Mouse (Mus musculus) forebrain, embryonic 11.5 days (tissue): Measurements from ENCODE around the gene Ephb6. TPM values are rescaled to one million over a fixed set of nuclear protein-coding genes. Genes with fewer than 3 reads are reported as not detected.

ENCODE experiments used
- ATAC-seq: fragments of 200-750 bp; cut with Nextera tagmentation; replicated peaks from 2 replicates; pipeline ENCODE4 v1.8.0; 2017; ENCODE audit warnings: moderate TSS enrichment; ENCODE audit not compliant: low FRiP score
- DNase-seq: peaks from one replicate; pipeline ENCODE4 v3.0.0-alpha.2; 2017; ENCODE audit warnings: low spot score
- H3K27ac ChIP-seq: fragments of 300-500 bp; sonication (generic); 2 replicates; pipeline ENCODE4 v1.5.1; 2014; ENCODE audit warnings: low read depth, low read length
- H3K27me3 ChIP-seq: fragments of 300-500 bp; sonication (generic); 2 replicates; pipeline ENCODE4 v1.6.1; 2014; ENCODE audit warnings: mild to moderate bottlenecking, low read length, mixed read lengths; ENCODE audit not compliant: control insufficient read depth, insufficient read depth
- H3K36me3 ChIP-seq: fragments of 300-500 bp; sonication (generic); 2 replicates; pipeline ENCODE4 v1.6.1; 2014; ENCODE audit warnings: mild to moderate bottlenecking, low read length, moderate library complexity, mixed read lengths; ENCODE audit not compliant: control insufficient read depth, insufficient read depth
- H3K4me1 ChIP-seq: fragments of 300-500 bp; sonication (generic); replicated peaks from 2 replicates; pipeline ENCODE4 v1.6.1; 2014; ENCODE audit warnings: low read length, mixed read lengths; ENCODE audit not compliant: control insufficient read depth, insufficient read depth
- H3K4me2 ChIP-seq: fragments of 300-500 bp; sonication (generic); 2 replicates; pipeline ENCODE4 v1.6.1; 2014; ENCODE audit warnings: low read depth, mild to moderate bottlenecking, low read length, moderate library complexity, mixed read lengths; ENCODE audit not compliant: severe bottlenecking
- H3K4me3 ChIP-seq: fragments of 300-500 bp; sonication (generic); 2 replicates; pipeline ENCODE4 v1.5.1; 2014; ENCODE audit warnings: low read depth, low read length
- H3K9ac ChIP-seq: fragments of 300-500 bp; sonication (generic); 2 replicates; pipeline ENCODE4 v1.6.1; 2014; ENCODE audit warnings: low read length
- H3K9me3 ChIP-seq: fragments of 300-500 bp; sonication (generic); 2 replicates; pipeline ENCODE4 v1.6.1; 2016; ENCODE audit warnings: low read length, mixed read lengths; ENCODE audit not compliant: control insufficient read depth
- WGBS: fragments of 180-500 bp; shearing (Covaris S2); extraction: QIAGEN DNeasy Blood & Tissue Kit; methylation state at CpG from one replicate; pipeline ENCODE4 v1.1.7; 2014; 5-methylcytosine and 5-hydroxymethylcytosine counted together
- polyA plus RNA-seq: library from polyadenylated mRNA; unstranded; fragments of >200 nt; fragmentation: Nextera tagmentation; extraction: Ambion mirVana; gene quantifications from 2 replicates; pipeline ENCODE4 v1.2.1, GENCODE M21; 2014

Gene Ephb6
- polyA plus RNA-seq, 1 experiment from 2014 or later, result 14.4 TPM

DNA sequence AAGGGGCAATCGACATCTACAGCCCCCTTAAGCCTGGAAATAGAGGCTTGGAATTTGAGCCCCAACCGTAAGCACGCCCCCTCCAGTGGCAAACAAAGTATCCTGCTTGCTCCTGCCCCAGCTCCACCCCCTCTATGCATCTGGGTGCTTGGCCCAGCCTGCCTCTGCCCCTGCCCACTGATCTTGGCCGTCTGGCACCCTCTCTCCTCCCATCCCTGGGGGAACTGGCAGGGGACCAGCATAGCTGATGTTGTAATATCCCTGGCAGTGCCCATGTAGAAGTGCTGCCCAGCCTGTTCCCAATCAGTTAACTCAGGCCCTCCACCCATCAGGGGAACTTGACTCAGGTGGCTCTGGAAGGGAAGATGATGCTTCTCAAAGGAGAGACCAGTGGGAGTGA is 932 bp downstream of the Ephb6 start:
- Histone ChIP-seq H3K4me3 (peak overlapping the region; percentile 66), H3K27ac (no peak overlapping the region), H3K4me2 (peak overlapping the region; percentile 87), H3K9me3 (no peaks in the 10 kb centered on the region), H3K27me3 (no peaks in the 10 kb centered on the region), H3K4me1 (peaks cover 2% of the 10 kb centered on the region; the same call in 1 of the 2 replicates), H3K9ac (peak overlapping the region; percentile 81), H3K36me3 (no peaks in the 10 kb centered on the region)
- ATAC-seq (0 out of 2 replicates have a peak, but pooled peaks have one; percentile 1), DNase-seq (no peak)
- 4% methylated on average over 4 of the region's 4 CpGs for WGBS

DNA sequence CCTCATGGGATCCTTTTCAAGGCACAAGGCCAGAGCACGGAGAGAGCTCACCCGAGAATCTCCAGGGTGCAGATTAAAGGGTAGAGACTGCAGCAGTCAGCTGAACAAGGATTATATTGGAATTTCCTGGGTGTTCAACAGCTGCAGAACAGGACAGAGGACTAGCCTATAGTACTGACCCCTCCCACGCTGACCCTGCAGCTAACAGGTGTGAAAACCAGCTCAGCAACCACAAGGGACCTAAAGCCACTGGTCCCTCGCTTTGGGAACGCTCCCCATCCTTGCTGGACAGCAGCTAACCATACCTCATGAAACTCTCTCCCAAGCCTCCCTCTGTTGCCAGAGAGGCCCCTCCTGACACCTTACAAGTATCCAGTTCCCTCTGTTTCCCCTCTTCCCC is 2.4 kb downstream of the Ephb6 start:
- 55% methylated on average over 5 of the region's 5 CpGs for WGBS
- no peaks in the 10 kb centered on the region for H3K36me3 ChIP-seq
- no peak overlapping the region for H3K27ac ChIP-seq
- no peak overlapping the region for H3K4me2 ChIP-seq
- ATAC-seq, result no peak
- H3K4me1 ChIP-seq, result peaks cover 2% of the 10 kb centered on the region; the same call in 1 of the 2 replicates
- no peaks in the 10 kb centered on the region for H3K9me3 ChIP-seq
- H3K27me3 ChIP-seq, result no peaks in the 10 kb centered on the region
- no peak overlapping the region for H3K4me3 ChIP-seq
- no peak for DNase-seq
- H3K9ac ChIP-seq, result no peak overlapping the region

DNA sequence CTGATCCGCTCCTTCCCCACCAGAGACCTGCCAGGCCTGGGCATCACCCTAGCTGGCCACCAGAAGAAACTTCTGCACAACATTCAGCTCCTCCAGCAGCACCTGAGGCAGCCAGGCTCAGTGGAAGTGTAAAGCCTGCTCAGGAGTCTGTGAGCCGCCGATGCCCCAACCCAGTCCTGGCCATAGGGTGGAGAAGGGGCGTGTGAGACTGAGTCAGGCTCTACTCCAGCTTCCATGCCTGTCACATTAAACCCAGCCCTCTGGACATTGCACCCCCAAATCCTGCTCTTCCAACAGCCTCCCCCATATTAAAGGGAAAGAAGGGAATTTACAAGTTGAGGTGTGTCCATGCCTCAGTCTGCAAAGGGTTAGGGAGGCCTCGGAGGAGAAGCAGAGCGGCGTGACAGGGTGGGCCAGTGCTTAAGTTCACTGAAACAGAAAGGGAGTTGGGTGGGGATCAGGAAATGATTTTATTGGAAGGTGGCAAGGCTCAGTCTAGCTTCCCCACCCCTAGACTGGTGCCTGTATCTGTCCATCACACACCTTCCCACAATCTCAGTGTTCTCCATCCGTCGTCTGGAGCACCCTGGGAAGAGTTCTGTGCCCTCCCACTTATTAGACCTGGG is 15.0 kb downstream of the Ephb6 start:
- H3K27me3 ChIP-seq, result no peaks in the 10 kb centered on the region
- no peak overlapping the region for H3K9ac ChIP-seq
- ATAC-seq (no peak), DNase-seq (no peak)
- no peak overlapping the region for H3K4me3 ChIP-seq
- H3K4me1 ChIP-seq, result no peaks in the 10 kb centered on the region
- WGBS, result 92% methylated on average over 9 of the region's 9 CpGs
- H3K9me3 ChIP-seq, result no peaks in the 10 kb centered on the region
- H3K4me2 ChIP-seq, result no peak overlapping the region
- no peaks in the 10 kb centered on the region; the same call in 1 of the 2 replicates for H3K36me3 ChIP-seq
- no peak overlapping the region for H3K27ac ChIP-seq

DNA sequence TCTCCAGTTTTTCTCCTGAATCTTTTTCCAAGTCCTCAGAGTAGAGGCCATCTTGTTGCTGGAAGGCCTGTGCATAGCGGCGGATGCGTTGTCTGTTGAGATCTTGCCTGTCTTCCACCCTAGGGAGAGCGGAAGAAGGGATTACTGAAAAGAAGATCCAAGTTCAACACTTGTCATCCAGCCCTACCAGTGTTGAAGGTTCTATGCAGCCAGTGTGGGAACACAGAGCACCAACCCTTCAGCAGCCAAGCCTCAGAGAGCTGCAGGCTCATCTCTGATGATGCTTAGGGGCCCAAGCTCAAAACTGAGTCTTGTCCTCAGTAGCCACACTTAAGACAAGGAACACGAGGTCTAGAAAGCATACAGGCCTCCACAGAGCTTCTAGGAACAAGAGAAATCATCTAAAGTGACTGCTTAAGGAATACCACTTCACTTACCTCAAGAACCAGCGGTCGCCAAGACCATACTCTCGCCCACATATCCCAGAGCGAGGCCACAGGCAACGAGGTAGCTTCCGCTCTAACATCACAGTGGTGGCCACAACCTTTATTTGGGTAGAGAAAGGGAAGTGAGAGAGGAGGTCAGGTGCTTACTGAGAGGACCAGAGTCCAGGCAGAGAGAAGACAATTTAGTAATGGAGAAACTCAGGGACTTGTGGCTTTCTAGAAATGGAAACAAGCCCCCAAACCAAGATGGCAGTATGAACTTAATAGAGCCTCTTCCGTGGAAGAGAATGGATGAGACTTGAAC is 16.1 kb downstream of the Ephb6 start:
- ATAC-seq, result no peak
- Histone ChIP-seq H3K4me2 (no peak overlapping the region), H3K9ac (no peak overlapping the region), H3K4me1 (no peaks in the 10 kb centered on the region), H3K9me3 (no peaks in the 10 kb centered on the region), H3K36me3 (no peaks in the 10 kb centered on the region; the same call in 1 of the 2 replicates), H3K27ac (no peak overlapping the region), H3K27me3 (no peaks in the 10 kb centered on the region), H3K4me3 (no peak overlapping the region)
- 89% methylated on average over 12 of the region's 12 CpGs for WGBS
- no peak for DNase-seq

DNA sequence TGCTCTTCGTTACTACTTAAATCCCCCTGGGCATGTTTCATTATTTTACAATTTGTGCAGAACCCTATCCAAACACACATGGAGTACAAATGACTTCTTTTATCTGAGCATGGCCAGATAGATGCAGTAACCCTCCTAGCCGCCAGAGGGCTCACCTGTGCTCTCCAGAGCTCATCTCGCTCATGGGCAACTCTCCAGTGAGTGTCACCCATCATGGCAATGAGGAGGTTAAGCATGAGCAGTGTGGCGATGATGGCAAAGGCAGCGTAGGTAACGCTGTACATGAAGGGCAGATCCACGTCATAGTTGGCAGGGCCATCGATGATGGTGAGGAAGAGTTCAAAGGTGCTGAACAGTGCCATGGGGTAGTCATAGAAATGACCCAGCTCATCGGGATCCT is 17.4 kb downstream of the Ephb6 start:
- 70% methylated on average over 9 of the region's 9 CpGs for WGBS
- ATAC-seq, result peak; percentile 28; the same call in 1 of the 2 replicates
- Histone ChIP-seq H3K9me3 (no peaks in the 10 kb centered on the region), H3K4me2 (no peak overlapping the region), H3K4me3 (no peak overlapping the region), H3K36me3 (no peaks in the 10 kb centered on the region; the same call in 1 of the 2 replicates), H3K9ac (no peak overlapping the region), H3K27ac (no peak overlapping the region), H3K27me3 (no peaks in the 10 kb centered on the region), H3K4me1 (no peaks in the 10 kb centered on the region)
- no peak for DNase-seq

DNA sequence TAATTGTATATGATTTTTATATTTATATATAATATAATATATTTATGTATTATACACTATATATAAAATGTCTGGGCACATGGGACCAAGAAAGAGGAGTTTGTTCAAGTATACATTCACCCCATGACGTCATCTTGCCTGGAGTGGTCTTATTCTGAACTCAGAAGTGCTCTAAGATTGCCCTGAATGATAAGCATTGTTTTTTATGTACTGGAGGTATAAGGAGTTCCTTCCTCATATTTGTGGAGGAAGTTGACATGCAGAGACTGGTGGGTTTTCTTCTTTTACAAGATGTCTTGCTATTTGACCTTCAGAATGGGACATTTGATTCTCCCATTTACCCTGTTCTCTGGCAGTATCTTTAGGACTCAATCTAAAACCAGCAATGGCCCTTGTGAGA is 22.9 kb downstream of the Ephb6 start:
- Histone ChIP-seq H3K27me3 (no peaks in the 10 kb centered on the region), H3K36me3 (no peaks in the 10 kb centered on the region), H3K4me3 (no peak overlapping the region), H3K4me1 (no peaks in the 10 kb centered on the region), H3K9ac (no peak overlapping the region), H3K9me3 (no peaks in the 10 kb centered on the region), H3K27ac (no peak overlapping the region), H3K4me2 (no peak overlapping the region)
- DNase-seq, result no peak
- 86% methylated on average over 1 of the region's 1 CpGs for WGBS
- ATAC-seq, result no peak

DNA sequence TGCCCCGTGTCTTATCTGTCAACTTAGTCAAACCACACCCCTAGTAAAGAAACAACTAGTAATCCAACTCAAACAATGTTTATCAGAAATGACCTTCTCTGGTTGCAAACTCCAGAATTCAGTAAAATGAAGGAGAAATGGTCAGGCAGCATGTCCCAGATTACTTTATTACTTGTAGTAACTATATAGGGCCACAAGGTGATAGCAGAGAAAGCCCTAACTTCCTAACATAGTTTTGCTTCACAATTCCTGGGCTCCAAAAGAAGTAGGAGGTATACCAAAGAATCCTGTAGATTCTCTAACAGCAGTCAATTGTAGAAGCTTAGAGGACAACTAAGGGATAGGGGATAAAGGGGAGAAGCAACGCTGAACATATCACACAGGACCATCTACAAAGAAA is 25.5 kb downstream of the Ephb6 start:
- no peaks in the 10 kb centered on the region for H3K4me1 ChIP-seq
- no peak for DNase-seq
- no peaks in the 10 kb centered on the region for H3K36me3 ChIP-seq
- no peak overlapping the region for H3K9ac ChIP-seq
- no peak overlapping the region for H3K4me2 ChIP-seq
- WGBS, result 76% methylated on average over 2 of the region's 2 CpGs
- H3K27me3 ChIP-seq, result no peaks in the 10 kb centered on the region
- no peak overlapping the region for H3K4me3 ChIP-seq
- H3K9me3 ChIP-seq, result no peaks in the 10 kb centered on the region
- H3K27ac ChIP-seq, result no peak overlapping the region
- ATAC-seq, result no peak

DNA sequence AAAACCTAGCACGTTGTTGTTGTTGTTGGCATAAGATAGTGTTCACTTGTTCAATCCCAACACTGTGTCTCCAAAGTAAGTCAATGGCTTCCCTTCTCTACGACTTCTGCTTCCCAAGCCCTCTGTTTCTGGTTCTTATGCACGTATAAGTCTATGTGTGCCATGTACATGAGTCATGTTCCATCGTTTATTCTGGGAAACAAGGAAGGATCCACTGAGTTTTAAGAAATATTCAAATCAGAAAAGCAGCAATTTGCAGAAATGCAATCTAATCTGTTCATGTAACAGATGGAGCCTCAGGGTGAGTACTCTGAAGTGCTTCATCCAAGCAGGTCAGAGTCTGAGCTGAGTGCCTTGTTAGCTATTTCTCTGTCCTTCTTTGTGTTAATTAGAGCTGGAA is 26.3 kb downstream of the Ephb6 start:
- no peak overlapping the region for H3K4me2 ChIP-seq
- WGBS, result 81% methylated on average over 4 of the region's 4 CpGs
- H3K9me3 ChIP-seq, result no peaks in the 10 kb centered on the region
- H3K4me3 ChIP-seq, result no peak overlapping the region
- H3K36me3 ChIP-seq, result no peaks in the 10 kb centered on the region
- no peak overlapping the region for H3K9ac ChIP-seq
- H3K4me1 ChIP-seq, result no peaks in the 10 kb centered on the region
- no peak for DNase-seq
- no peak for ATAC-seq
- no peak overlapping the region for H3K27ac ChIP-seq
- H3K27me3 ChIP-seq, result no peaks in the 10 kb centered on the region

DNA sequence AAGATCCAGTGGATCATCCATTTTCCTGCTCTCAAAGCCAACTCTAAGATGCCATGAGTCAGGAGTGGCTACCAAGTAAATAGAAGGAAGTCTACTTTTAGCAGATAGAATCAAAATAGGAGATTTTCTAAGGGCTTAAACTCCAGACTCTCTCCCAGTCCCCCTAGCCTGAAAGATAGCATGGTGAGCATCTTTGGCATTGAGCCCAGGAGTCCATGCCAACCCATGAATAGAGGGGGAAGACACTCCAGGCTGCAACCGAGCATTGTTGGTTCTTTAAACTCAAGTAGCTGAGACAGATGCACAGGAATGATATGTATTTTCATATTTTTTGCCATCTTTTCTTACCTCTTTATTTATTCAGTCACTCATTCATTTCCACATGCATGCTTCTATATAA is 29.9 kb downstream of the Ephb6 start:
- no peak overlapping the region for H3K9ac ChIP-seq
- no peak for DNase-seq

More for the DNA sequence above, 29.9 kb downstream of the Ephb6 start:
- Histone ChIP-seq H3K9me3 (no peaks in the 10 kb centered on the region), H3K4me1 (no peaks in the 10 kb centered on the region), H3K4me3 (no peak overlapping the region), H3K36me3 (no peaks in the 10 kb centered on the region), H3K4me2 (no peak overlapping the region), H3K27me3 (no peaks in the 10 kb centered on the region), H3K27ac (no peak overlapping the region)
- WGBS, result 56% methylated on average over 1 of the region's 1 CpGs
- ATAC-seq, result no peak
